Mouse (Mus musculus) cerebellum, adult 9-11 months (tissue): ENCODE data around the gene Trcg1.
"Not testable (repeated sequence)": the region's sequence is repeated elsewhere in the genome, so short reads cannot be mapped to it uniquely, and the experiment has no call there.

ENCODE experiments used
- DNase-seq: peaks from one replicate; pipeline ENCODE4 v3.0.0; 2022

The Trcg1 gene

DNA sequence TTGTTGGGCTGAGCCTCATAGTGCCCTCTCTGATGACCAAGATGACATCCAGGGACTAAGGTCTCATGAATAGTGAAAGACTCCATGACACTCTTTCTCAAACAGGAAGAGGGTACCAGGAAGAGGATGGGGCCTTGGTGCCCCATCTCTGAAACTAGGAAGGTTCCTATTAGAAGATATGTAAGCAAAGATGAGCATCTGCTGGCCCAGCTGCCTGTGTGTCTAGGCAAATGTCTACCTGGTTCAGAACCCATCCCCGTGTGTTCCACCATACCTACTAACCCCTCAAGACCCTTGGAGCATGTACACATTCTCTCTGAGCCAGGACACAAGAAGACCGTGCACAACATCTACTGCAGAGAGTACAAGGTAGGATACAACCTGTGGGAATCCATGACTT, at the start of gene Trcg1:
Trcg1 (plus strand) TSS at position 301 of the 400 bp plus-strand sequence.
- no peak for DNase-seq

DNA sequence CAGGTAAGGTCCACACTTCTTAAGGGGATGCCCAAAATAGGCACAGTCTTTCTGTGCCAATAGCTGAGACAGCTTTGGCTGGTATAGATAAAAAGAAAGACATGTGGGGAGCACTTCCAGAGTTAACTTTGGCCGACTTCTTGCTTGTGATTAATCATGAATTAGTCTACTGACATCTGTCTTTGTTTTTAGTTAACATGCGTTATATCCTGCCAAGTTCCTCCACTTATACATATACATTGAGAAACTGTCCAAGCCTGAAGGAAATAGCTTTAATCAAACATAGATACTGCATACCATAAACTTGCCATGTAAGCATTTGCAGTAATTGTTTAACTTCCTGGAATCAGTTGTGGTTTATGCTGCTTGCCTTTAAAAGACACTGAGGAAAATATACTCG, 39.6 kb upstream of the Trcg1 start:
- DNase-seq = no peak

DNA sequence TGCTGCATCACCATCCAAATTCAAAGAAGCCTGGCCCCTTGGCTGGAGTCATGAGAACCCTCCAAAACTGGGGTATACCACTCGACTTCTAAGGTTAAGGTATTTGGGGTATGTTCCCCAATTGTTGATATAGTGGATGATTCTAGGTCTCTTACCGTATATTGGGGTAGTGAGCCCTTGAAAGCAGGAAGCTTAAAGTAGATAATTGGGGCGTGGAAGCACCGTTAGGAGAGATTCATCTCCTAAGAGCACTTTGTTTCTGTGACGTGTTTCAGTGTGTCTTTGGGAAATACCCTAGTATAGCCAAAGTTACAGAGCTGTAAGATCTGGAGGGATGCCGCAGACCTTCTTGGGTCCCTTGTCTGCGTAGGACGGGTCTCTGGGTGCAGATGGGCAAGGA, 38.9 kb upstream of the Trcg1 start:
- no peak for DNase-seq

DNA sequence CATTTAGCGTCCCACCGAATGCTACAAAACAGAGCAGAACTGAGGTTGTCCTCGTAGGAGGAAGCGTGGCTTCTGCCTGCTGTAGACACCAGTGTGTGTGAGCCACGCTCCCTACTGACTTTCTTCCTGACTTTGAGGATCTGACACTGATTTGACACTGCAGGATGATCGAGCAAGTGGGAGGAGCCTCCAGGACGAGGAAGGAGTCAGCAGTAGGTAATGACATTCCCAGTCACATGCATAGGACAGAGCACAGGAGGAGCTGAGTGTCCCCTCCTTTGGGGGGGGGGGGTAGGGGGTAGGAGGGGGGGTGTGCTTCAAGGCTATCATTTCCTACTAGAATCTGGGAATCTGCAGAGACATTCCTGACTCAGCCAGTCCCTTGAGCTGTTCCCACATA, 33.4 kb upstream of the Trcg1 start:
- no peak for DNase-seq

DNA sequence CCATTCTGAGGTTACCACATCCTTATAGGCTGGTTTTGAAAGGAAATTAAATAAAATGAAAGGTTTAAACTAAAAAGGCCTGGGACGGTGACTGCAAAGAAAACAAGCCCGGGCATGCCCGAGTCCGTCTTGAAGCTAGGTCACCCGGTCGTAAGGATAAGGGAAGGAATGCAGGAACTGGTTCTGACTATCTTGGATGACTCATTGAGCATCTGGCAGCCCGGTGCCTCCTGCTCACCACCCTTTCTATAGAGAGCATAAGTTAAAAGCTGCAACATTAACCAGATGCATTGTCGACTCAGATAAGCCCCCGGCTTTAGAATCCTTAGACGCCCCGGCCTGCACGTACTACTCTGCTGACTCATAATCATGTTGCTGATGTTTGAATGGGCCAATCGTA, 32.8 kb upstream of the Trcg1 start:
- not testable (repeated sequence) for DNase-seq

DNA sequence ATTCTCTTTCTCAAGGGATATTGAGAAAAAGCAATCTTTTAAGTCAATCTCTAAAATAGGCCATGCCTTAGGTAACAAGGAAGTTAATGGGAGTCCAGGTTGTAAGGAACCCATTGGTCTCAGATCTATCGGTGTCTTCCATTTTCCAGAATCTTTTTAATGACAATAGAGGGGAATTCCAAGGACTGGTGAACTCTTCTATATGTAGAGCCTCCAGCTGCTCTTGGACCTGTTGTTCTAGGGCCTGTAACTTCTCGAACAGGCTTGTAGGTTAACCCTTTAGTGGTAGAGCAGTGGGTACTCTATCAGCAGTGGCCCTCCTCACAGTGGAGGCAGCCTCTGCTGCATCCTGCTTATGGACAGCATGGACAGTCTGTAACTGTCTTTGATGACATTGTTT, 29.5 kb upstream of the Trcg1 start:
- no peak for DNase-seq

DNA sequence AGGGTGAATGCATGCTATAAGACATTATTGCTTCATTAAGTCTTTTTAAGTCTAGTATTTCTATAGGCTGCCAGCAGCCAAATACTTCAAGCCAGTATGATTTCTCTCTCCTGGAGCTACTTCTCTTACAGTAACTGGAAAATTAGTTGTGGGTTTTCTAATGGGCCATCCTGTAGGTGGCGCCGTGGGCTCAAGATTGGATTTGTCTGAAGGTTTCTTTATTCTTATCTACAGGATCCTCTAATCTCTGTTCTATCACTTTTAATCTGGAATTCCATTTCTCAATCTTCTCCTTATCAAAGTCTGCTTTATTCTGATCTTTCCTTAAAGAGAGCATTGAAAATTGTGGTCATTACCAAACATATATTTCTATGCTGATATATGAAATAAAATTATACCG, 27.0 kb upstream of the Trcg1 start:
- peak; percentile 10 for DNase-seq

DNA sequence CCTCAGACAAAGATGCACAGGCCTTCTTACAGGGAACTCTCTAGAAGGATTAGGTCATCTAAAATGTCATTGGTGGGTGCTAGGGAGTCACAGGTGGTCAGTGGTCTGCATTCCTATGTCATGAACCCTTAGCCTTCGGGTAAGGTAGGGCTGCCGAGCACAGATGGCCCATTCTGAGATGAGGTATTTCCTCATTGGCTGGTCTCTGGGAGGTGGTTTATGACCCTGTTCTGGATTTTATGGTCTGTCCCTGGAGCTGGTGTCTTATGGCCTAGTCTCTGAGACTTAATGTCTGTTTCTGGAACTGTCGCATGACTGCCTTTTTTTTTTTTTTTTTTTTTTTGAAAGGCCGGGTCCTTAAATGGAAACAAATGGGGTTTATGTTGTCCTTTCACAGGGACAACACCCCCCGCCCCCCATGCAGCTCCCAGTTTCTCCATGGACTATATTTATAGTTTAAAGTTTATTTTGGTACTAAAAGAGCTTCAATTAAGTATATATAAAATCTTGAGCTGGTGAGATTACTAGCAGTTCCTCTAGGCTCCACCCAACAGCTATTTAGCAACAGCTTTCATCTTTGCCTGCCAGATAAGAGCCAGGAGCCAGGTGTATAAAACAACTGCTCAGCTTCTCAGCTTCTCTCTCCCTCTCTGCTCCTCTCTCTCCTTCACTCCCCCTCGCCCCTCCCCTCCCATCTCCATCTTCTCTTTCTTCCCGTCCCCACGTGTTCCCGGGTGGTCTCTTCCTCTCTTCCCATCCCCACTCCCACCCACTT, 23.7 kb upstream of the Trcg1 start:
- no peak for DNase-seq

DNA sequence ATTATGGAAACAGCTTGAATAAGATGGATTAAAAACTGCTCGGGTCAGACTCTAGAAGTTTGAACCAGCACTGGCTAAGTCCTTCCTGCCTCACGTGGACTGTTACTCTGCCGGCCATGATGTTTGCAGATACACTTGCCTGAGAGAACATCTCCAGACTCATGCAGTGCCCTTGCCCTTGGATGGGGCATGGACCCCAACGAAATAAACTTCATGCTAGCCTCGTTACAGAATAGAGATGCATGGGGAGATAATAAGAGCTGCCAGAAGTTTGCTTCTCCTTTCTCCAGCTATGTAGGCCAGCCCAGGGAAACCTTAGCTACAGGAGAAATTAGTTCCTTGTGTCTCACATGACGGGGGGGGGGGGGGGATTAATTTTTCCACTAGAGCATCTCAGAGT, 21.9 kb upstream of the Trcg1 start:
- DNase-seq = no peak

DNA sequence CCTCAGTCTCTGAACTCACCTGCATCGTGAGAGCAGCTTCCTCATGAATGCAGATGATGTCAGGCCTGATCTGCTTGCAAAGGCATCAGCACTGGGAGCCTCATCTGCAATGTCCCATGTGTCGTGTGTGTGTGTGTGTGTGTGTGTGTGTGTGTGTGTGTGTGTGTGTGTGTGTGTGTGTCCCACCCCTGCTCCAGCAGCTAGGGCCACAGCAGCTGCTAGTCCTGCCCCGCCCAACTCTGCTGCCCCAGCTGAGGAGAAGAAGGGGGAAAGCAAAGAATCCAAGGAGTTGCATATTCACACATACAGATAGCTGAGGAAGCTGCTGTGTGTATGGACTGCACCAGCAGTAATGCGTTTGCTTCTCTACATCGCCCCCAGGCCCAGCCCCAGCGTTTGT, 19.1 kb upstream of the Trcg1 start:
- no peak for DNase-seq

DNA sequence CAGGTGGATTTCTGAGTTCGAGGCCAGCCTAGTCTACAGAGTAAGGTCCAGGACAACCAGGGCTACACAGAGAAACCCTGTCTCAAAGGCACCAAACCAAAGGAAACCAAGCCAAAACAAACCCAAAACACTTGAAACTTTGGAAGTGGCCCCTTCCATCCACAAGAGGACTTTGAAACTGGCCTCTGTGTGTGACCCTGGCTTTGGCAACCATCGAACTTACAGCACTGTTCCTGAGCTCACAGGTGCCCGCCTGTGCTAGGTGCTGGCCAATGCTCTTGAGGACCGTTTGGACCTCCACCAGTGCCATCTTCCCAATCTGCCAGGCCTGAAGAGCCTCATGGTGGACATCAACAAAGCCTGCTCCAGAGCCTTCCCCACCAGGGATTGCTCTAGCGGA, 17.6 kb upstream of the Trcg1 start:
- DNase-seq = no peak

DNA sequence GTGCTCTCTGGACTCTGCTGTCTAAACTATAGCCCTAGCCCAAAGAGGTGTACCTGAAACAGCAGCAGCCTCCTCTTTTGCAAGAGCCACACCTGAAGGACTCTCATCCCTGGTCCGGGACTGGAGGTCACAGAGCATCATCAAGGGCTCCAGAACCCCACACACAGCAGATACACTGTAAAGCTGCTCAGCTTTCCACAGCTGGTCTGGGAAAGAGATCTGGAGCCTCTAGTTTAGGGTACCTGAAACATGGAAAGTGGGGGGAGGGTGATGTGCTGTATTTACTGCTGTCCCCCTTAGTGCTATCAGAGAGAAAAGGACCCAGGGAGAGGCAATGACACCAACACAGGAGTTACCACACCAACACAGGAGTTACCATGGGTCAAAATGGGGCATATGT, 16.8 kb upstream of the Trcg1 start:
- no peak for DNase-seq

DNA sequence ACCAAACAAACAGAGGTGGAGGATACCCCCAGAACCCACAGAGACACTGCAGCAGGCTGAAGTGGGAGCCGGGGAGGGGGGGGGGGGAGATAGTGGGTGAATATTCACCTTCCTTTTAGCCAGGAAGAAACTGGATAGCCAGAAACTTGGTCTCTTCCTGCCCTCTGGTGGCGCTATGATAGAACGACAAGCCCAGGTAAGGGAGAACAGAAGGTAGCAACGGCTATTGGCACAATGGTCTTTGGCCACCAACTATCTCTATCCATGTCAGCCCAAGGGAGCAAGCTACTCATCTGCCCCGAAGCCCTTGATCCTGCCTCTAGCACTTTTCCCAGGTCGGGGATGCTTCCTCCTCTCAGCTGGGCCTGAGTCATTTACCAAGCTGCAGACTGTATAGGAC, 16.0 kb upstream of the Trcg1 start:
- peak; percentile 54 for DNase-seq

DNA sequence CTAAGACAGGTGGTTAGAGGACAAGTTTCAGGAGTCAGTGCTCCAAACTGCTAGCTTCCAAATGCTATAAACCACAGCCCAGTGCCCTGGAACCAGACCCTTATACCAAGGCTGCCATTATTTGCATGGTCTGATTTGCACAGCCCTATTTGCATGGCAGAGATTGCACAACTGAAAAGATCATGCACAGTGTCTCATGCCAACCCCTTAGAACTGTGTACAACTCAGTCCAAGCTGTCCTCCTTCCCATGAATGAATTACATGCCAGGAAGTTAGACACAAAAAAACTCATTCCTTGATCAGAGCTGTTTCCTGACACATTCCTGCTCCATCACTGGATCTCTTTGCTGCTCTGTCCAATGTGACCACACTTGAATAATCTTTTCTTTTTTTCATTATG, 13.0 kb upstream of the Trcg1 start:
- DNase-seq = no peak

DNA sequence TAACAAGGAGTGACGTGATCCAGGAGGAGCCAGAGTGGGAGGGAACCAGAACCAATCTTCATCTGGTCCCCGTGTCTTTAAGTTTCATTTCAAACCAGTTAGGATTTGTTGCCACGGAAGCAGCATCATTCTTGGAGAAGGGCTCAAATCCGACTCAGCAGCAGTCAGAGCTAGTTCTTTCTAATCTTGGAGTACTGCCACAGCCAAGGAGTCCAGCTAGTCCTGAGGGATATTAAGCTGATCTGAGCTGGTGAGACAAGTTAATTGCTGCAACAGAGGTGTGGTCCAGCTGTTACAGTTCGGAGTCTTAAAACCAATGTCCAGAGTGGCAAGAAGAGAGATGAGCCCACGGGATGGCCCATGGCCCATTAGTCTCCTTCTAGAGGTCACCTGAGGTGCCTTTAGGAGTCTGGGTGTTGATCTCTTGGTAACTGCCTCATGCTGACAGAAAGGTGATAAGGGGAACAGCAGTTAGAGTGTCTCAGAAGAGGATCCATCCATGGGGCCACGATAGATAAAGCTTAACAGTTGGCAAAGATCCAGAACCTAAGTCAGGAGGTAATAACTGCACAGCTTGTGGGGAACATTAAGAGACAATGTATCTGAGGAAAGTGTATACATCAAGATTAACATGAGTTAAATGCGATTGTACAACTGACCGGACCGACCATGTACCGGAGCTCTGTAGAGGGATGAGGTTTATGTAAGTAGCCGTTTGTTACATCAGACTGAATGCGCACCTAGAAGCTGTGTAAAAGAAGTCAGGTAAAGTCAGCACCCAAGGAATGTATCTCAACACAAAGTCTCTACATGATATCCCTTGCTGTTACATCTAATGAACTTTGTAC, 10.4 kb upstream of the Trcg1 start:
- no peak for DNase-seq

DNA sequence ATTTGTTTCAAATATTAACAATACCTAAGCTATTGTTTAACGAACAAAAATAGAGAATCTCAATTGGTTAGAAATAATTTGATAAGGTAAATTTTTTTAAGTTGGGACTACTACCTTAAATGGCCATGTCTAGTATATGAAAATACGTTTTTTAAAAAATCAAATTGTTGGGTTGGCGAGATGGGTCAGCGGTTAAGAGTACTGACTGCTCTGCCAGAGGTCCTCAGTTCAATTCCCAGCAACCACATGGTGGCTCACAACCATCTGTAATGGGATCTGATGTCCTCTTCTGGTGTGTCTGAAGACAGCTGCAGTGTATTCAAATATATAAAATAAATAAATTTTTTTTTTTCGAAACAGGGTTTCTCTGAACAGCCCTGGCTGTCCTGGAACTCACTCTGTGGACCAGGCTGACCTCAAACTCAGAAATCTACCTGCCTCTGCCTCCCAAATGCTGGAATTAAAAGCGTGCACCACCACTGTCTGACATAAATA, 9.7 kb upstream of the Trcg1 start:
- not testable (repeated sequence) for DNase-seq

DNA sequence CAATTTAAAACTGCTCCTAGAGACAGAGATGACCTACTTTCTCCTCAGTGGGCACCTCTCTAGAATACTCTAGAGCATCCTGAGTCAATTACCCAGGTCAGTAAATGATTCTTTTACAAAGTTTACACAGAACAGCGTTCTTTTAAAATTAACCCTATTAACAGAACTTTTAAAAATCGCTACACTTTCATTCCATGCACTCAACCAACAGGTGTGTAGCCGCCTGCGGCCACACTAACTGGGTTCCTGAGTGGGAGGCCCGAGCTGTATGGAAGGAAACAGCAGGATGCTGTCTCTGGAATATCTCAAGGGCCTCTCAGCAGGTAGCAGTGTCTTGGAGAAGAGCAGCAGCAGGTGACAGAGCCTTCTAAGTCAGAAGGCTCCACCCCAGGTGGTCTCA, 9.2 kb upstream of the Trcg1 start:
- DNase-seq = no peak

DNA sequence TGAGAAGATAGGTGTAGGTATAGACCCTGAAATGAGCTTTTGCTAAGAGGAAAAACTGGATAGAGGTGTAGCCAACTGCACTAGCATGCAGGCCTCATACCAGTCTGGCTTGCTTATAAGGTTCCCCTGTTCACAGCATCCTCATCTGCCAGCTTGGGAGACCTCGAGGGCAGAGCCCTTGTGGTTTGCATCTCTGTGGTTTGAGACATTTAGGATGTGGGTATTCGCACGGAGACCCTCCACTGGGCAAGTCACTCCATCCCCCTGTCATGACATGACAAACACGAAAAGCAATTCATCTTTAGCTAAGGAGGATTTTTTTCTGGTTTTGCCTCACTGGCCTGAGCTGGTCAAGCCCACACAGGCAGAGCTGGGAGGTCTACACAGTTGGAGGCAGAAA, 8.2 kb upstream of the Trcg1 start:
- DNase-seq = no peak

DNA sequence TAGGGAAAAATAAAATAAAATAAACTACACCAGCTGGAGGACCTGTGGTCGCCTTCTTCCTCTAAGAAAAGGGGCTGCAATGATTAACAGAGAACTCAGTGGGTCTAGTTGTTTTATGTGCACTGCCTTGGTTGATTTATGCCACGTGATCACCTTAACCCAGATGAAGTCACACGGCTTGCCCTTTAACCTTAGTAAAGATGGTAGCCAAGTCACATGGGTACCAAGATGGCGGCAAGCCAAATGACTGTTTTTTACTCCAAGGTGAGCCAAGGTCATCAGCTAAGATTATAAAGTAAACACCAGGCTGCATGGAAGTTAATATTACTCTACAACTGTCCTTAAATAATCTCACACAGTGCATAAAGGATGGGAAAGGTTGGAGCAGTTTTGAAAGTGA, 6.6 kb upstream of the Trcg1 start:
- no peak for DNase-seq

DNA sequence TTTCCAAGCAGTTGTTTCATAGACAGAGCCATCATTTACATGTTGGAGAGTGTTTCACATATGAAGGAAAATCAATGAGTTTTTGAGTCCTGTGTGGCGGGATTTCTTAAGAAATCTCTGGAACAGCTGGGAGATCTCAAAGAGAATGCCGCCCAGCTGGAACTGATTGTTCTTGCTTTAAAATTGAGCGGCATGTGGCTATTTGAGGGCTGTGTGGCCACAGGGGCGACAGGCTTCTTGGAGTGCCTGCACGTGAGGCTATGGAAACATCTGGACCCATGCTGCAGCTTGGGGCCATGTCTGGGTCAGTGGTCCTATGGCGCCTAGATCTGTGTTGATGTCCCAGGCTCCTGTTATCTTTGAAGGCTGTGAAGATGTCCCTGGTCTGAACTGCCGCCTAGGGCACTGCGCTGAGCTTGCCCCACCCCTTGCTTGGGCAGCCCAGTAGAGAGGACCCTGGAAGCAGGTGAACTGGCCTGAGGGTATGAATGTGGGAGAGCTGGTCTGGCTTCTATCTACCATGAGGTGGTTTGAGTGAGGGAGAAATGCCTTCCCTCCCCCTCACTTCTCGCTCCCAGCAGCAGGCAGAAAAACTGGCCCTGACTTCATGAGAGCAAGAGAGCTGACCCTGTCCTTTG, 6.1 kb upstream of the Trcg1 start:
- no peak for DNase-seq

DNA sequence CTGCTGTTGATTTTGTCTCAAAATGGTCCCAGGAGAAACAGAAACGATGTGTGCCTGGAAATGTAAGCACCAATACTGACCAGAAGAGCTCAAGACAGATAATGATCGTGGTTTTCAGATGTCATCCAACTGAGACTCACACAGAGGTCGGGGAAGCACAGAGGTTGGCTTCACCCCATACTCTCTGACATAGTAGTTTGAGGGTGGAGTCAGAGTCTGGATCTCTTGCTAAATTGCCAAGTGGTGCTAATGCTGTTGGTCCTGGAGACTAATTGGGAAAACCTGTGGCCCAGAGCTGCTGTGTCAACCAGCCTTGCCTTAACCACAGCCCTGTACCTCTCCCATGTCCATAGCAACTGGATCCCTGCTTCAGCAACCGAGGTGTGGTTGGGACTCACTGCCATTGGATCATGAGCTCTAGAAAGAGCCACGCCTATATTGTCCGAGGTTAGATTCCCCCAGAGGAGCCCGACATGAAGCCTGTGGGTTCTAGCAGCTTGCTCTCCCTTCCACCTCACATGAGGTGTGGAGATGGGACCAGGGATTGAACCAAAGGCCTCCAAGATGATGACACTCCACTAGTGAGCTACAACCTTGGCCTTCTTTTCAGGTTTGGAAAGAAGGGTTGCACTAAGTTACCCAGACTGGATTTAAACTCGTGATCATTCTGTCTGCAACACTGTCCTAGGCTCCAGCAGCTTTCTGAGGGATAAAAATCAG, 4.7 kb upstream of the Trcg1 start:
- DNase-seq = no peak

DNA sequence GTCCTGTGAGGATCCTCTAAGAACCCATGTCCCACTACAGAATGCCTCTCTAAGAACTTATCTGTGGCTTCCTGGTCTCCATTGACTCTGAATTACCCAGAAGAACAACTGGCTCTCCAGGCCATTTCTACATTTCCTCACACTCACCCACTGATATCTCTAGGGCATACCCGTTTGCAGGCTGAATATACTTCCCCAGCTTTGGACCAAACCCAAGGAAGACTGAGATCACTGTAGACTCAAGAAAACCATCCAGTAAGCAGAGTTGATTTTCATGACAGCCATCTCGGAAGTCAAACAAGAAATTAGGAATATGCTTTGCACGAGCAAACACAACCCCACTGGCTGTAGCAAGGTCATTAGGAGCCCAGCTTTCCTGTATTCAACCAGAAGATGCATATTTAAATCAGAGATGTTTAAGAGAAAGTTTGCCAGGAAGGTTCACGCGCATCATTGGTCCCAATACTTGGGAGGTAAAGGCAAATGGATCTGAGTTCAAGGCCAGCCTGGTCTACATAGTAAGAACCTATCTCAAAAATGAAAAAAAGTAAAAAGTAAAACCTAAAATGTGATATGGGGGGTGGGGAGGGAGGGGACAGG, 3.9 kb upstream of the Trcg1 start:
- DNase-seq = no peak

DNA sequence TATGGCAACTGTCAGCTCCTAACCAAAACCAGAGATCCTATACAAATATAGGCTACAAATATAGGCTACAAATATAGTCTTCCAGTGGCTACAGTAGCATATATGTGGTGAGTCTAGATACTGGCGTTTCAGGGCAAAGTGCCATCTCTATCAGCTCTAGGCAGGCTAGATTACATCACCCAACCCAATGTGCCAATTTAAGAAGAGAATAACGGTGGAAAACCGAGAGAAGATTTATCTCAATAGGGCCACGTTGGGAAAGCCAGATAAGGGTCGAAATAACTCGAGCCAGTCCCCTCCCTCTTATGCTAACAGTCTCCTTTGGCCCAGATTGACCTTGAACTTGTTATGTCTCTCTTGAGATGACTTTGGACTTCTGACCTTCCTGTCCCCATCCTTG, 3.2 kb upstream of the Trcg1 start:
- no peak for DNase-seq
